Mouse (Mus musculus) heart, embryonic 15.5 days (tissue): ENCODE results near the gene Pglyrp2. TPM values are rescaled to one million over a fixed set of nuclear protein-coding genes. Genes with fewer than 3 reads are reported as not detected.
A peak's percentile ranks its signal among the peaks of the same experiment; 100 is the strongest.

Source experiments
- ATAC-seq: fragments of 200-750 bp; cut with Nextera tagmentation; replicated peaks from 2 replicates; pipeline ENCODE4 v1.8.0; 2017; ENCODE audit warnings: low read depth, moderate TSS enrichment; ENCODE audit not compliant: insufficient number of reproducible peaks, insufficient read depth, low FRiP score
- H3K27ac ChIP-seq: fragments of 300-500 bp; sonication (generic); 2 replicates; pipeline ENCODE4 v1.5.1; 2015; ENCODE audit warnings: mild to moderate bottlenecking, inconsistent platforms
- H3K27me3 ChIP-seq: fragments of 300-500 bp; sonication (generic); 2 replicates; pipeline ENCODE4 v1.6.1; 2015; ENCODE audit warnings: inconsistent platforms
- H3K36me3 ChIP-seq: fragments of 300-500 bp; sonication (generic); 2 replicates; pipeline ENCODE4 v1.6.1; 2015; ENCODE audit warnings: mild to moderate bottlenecking, inconsistent platforms
- H3K4me1 ChIP-seq: fragments of 300-500 bp; sonication (generic); replicated peaks from 2 replicates; pipeline ENCODE4 v1.6.1; 2015; ENCODE audit warnings: inconsistent platforms
- H3K4me2 ChIP-seq: fragments of 300-500 bp; sonication (generic); 2 replicates; pipeline ENCODE4 v1.6.1; 2015; ENCODE audit warnings: inconsistent platforms, mild to moderate bottlenecking, moderate library complexity
- H3K4me3 ChIP-seq: fragments of 300-500 bp; sonication (generic); 2 replicates; pipeline ENCODE4 v1.5.1; 2015; ENCODE audit warnings: mild to moderate bottlenecking, inconsistent platforms
- H3K9ac ChIP-seq: fragments of 300-500 bp; sonication (generic); 2 replicates; pipeline ENCODE4 v1.6.1; 2015; ENCODE audit warnings: mild to moderate bottlenecking, inconsistent platforms
- H3K9me3 ChIP-seq: fragments of 300-500 bp; sonication (generic); replicated peaks from 2 replicates; pipeline ENCODE4 v1.6.1; 2016; ENCODE audit warnings: inconsistent platforms
- WGBS: fragments of 180-500 bp; shearing (Covaris S2); methylation state at CpG from one replicate; pipeline ENCODE4 v1.1.7; 2015; ENCODE audit warnings: mixed read lengths; 5-methylcytosine and 5-hydroxymethylcytosine counted together
- polyA plus RNA-seq: library from polyadenylated mRNA; unstranded; fragments of >200 nt; fragmentation: Nextera tagmentation; extraction: Ambion mirVana; gene quantifications from 2 replicates; pipeline ENCODE4 v1.2.1, GENCODE M21; 2015

Pglyrp2 gene
- polyA plus RNA-seq, 1 experiment from 2014 or later, result 0.30 TPM

GRCm38 (mm10) chr17:32437106-32437505 is 13.1 kb upstream of the Pglyrp2 start:
- no peak for ATAC-seq
- H3K4me3 ChIP-seq, result no peak overlapping the region
- H3K4me2 ChIP-seq, result no peak overlapping the region
- no peak overlapping the region for H3K9ac ChIP-seq
- H3K4me1 ChIP-seq, result no peaks in the 10 kb centered on the region
- peaks cover 3% of the 10 kb centered on the region; the same call in 1 of the 2 replicates for H3K27me3 ChIP-seq
- WGBS, result 90% methylated on average over 4 of the region's 4 CpGs
- H3K9me3 ChIP-seq, result no peaks in the 10 kb centered on the region
- H3K27ac ChIP-seq, result no peak overlapping the region
- no peaks in the 10 kb centered on the region for H3K36me3 ChIP-seq

- H3K9me3 ChIP-seq, result no peaks in the 10 kb centered on the region
- no peak overlapping the region for H3K27ac ChIP-seq
- peaks cover 3% of the 10 kb centered on the region; the same call in 1 of the 2 replicates for H3K27me3 ChIP-seq
- H3K4me2 ChIP-seq, result no peak overlapping the region
- no peaks in the 10 kb centered on the region for H3K36me3 ChIP-seq
- no peak overlapping the region for H3K9ac ChIP-seq
- H3K4me3 ChIP-seq, result no peak overlapping the region
- ATAC-seq, result no peak
- 61% methylated on average over 5 of the region's 5 CpGs for WGBS
- H3K4me1 ChIP-seq, result no peaks in the 10 kb centered on the region
These were observed 11.2 kb upstream of the Pglyrp2 start for GRCm38 (mm10) chr17:32435151-32435550.

DNA sequence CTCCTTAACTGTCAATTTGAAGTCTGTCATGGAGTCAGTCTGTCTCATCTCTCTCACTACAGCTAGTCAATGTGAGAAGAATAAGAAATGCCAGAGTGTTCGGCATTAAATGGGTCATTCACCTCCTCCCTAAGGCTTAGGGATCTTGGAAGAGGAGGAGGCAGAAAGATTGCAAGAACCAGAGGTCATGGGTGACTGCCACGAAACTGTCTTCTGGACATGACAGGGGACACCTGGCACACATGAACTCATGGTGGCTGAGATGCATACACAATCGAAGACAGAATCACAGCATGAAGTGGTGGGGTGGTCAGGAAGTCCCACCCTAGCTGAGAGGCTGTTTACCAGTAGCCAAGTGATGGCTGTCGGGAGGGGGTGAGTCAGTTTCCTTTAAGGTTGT is 10.4 kb upstream of the Pglyrp2 start:
- H3K27ac ChIP-seq, result no peak overlapping the region
- no peaks in the 10 kb centered on the region for H3K9me3 ChIP-seq
- no peaks in the 10 kb centered on the region for H3K4me1 ChIP-seq
- H3K36me3 ChIP-seq, result no peaks in the 10 kb centered on the region
- H3K9ac ChIP-seq, result no peak overlapping the region
- H3K4me3 ChIP-seq, result no peak overlapping the region
- no peak overlapping the region for H3K4me2 ChIP-seq
- no peak for ATAC-seq
- WGBS, result 56% methylated on average over 4 of the region's 4 CpGs
- H3K27me3 ChIP-seq, result peaks cover 3% of the 10 kb centered on the region; the same call in 1 of the 2 replicates

DNA sequence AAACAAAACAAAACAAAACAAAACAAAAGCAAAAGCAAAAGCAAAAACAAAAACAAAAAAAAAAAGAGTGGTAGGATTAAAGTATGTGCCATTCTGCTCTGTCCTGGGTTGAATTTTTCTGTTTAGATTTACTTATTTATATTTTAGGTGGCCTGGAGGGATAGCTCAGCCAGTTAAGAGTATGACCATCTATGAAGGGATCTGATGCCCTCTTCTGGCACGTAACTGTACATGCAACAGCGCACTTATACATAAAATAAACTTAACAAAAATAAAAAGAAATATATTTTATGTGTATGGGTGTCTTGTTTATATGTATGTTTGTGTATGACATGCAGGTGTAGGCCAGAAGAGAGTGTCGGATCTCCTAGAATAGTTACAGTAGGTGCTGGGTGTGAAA is 8.0 kb upstream of the Pglyrp2 start:
- Histone ChIP-seq H3K27ac (no peak overlapping the region), H3K4me3 (no peak overlapping the region), H3K4me1 (no peaks in the 10 kb centered on the region), H3K36me3 (no peaks in the 10 kb centered on the region), H3K9me3 (no peaks in the 10 kb centered on the region), H3K9ac (no peak overlapping the region), H3K4me2 (no peak overlapping the region), H3K27me3 (peaks cover 5% of the 10 kb centered on the region)
- ATAC-seq, result no peak
- WGBS, result 53% methylated on average over 3 of the region's 3 CpGs

- no peaks in the 10 kb centered on the region for H3K9me3 ChIP-seq
- no peaks in the 10 kb centered on the region for H3K4me1 ChIP-seq
- ATAC-seq, result no peak
- no peak overlapping the region for H3K9ac ChIP-seq
- H3K4me2 ChIP-seq, result no peak overlapping the region
- H3K4me3 ChIP-seq, result no peak overlapping the region
- no peaks in the 10 kb centered on the region for H3K36me3 ChIP-seq
- H3K27me3 ChIP-seq, result peaks cover 8% of the 10 kb centered on the region
- no peak overlapping the region for H3K27ac ChIP-seq
These were observed 2.6 kb upstream of the Pglyrp2 start for GRCm38 (mm10) chr17:32426610-32427009.

DNA sequence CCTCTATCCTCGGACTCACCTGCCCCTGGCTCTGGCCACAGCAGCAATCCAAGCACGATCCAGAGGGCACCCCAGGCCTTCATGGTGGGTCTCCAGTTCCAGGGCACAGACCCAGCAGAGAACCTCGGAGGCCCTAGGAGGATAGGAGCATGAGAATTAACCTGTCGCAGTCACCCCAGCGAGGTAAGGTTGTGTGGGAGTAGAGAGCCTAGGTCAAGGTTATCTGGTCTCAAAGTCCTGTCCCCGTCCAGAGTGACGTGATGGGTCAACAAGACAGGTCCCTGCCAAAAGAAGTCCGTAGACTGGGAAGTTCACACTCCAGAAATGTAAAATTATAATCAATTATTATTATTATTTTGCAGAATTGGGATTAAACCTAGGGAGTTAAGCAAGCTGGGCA is 3.2 kb downstream of the Pglyrp2 start:
- Histone ChIP-seq H3K9ac (no peak overlapping the region), H3K27ac (no peak overlapping the region), H3K9me3 (no peaks in the 10 kb centered on the region), H3K4me3 (no peak overlapping the region), H3K4me2 (no peak overlapping the region), H3K27me3 (peaks cover 9% of the 10 kb centered on the region), H3K36me3 (no peaks in the 10 kb centered on the region), H3K4me1 (no peaks in the 10 kb centered on the region)
- ATAC-seq, result no peak
- WGBS, result 73% methylated on average over 8 of the region's 8 CpGs

DNA sequence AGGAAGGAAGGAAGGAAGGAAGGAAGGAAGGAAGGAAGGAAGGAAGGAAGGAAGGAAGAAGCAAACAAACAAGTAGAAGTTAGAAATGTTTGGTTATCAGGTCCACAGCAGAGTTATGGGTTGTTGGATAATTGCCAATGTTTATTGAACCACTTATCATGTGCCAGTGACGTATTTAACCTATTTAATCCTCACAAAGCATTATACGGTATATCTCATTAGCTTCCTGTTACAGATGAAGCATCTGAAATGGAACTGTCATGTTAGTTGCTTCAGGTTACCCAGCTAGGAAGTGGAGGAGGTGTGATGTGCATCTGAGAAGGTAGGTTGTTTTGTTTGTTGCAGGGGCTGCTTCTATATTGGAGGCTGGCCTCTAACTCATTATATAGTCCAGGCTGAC is 4.0 kb downstream of the Pglyrp2 start:
- 60% methylated on average over 2 of the region's 2 CpGs for WGBS
- ATAC-seq, result no peak
- Histone ChIP-seq H3K27me3 (peaks cover 17% of the 10 kb centered on the region), H3K9me3 (no peaks in the 10 kb centered on the region), H3K4me2 (no peak overlapping the region), H3K36me3 (no peaks in the 10 kb centered on the region), H3K4me3 (no peak overlapping the region), H3K27ac (no peak overlapping the region), H3K9ac (no peak overlapping the region), H3K4me1 (no peaks in the 10 kb centered on the region)

DNA sequence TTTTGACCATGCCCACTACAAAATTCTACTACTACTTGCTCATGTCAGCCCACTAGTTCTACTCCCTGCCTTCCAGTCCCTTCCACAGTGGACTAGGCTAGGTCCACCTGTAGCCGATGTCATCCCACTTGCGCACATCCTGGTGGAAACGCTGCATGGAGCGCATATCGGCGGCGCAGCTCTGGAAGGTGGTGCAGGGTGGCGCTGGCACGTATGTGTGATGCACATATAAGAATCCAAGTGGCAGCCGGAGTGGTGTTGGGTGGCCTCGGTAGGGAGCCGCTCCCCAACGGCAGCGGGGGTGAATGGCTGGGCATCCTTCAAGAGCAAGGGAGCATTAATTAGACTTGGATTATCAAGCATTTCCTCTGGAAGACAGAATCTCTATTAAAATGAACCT is 7.2 kb downstream of the Pglyrp2 start:
- Histone ChIP-seq H3K36me3 (no peaks in the 10 kb centered on the region), H3K4me3 (no peak overlapping the region), H3K27ac (no peak overlapping the region), H3K4me2 (no peak overlapping the region), H3K4me1 (no peaks in the 10 kb centered on the region), H3K9me3 (no peaks in the 10 kb centered on the region), H3K9ac (no peak overlapping the region), H3K27me3 (peaks cover 28% of the 10 kb centered on the region)
- no peak for ATAC-seq
- WGBS, result 92% methylated on average over 14 of the region's 14 CpGs

DNA sequence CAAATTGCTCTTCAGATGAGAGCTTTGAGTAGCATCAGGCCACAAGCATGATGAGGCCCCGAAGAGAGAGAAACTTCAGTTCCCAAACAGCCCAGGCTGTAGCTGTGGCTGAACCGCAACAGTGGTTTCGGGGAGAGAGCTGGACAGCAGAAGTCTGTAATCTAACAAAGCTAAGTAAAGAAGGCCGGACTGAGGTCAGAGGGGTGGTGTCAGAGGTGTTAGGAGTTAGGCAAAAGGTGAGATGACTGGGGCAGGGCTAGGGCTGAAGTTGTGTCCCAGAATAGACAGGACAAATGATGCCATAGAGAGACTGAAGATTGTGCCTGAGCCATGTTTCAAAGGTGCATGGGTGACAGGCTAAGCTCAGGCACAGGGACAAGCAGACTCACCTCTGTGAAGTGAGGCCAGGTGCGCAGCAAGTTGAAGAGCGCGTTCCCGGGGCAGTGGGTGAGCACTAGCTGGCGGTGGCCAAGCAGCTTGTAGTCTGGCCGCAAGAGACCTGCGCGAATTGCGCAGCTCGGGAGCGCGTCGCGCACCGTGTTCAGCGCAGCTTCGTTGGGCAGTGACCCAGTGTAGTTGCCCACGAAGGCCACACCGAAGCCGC is 8.4 kb downstream of the Pglyrp2 start:
- ATAC-seq, result no peak
- WGBS, result 32% methylated on average over 24 of the region's 24 CpGs
- Histone ChIP-seq H3K9me3 (no peaks in the 10 kb centered on the region), H3K4me1 (no peaks in the 10 kb centered on the region), H3K4me3 (0 out of 2 replicates have a peak overlapping the region, but pooled peaks have one; percentile 6), H3K27me3 (peaks cover 28% of the 10 kb centered on the region), H3K27ac (no peak overlapping the region), H3K9ac (no peak overlapping the region), H3K4me2 (peak overlapping the region; percentile 35; the same call in 1 of the 2 replicates), H3K36me3 (no peaks in the 10 kb centered on the region)

- Histone ChIP-seq H3K9me3 (no peaks in the 10 kb centered on the region), H3K27me3 (peaks cover 27% of the 10 kb centered on the region), H3K4me1 (no peaks in the 10 kb centered on the region), H3K27ac (no peak overlapping the region), H3K36me3 (no peaks in the 10 kb centered on the region), H3K4me2 (no peak overlapping the region), H3K4me3 (no peak overlapping the region), H3K9ac (no peak overlapping the region)
- WGBS, result 76% methylated on average over 6 of the region's 6 CpGs
- no peak for ATAC-seq
These were observed 12.1 kb downstream of the Pglyrp2 start for GRCm38 (mm10) chr17:32411898-32412297.

DNA sequence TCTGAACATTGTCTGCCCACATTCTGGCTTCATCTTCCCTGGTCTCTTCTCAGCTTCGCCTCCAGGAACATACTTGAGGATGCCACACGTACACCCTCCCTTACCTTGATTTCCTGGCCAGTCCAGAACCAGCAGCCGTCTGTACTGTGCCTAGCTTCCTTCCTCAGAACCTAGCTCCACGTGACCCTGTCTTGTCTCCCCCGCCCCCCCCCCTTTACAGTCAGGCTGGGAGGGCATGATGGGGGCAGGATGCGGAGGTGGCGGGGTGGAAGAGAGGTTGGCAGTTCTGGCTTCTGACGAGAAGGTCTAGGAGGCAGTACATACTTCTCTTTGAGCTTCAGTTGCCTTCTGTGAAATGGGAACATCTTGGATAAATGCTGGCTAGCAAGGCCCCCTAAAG is 20.6 kb downstream of the Pglyrp2 start, which contains the start of gene Rasal3:
Rasal3 (minus strand) TSS at position 167 of the 400 bp plus-strand sequence.
- no peaks in the 10 kb centered on the region for H3K9me3 ChIP-seq
- H3K27ac ChIP-seq, result no peak within 1 kb of the TSS
- H3K4me1 ChIP-seq, result no peaks in the 10 kb centered on the region
- H3K36me3 ChIP-seq, result no peaks in the 10 kb centered on the region
- peak within 1 kb of the TSS; percentile 25 for H3K4me3 ChIP-seq
- WGBS, result 64% methylated on average over 8 of the region's 8 CpGs
- no peak; the same call in 1 of the 2 replicates for ATAC-seq
- H3K4me2 ChIP-seq, result no peak within 1 kb of the TSS
- H3K9ac ChIP-seq, result 0 out of 2 replicates have a peak within 1 kb of the TSS, but pooled peaks have one; percentile 2
- peaks cover 17% of the 10 kb centered on the region for H3K27me3 ChIP-seq

- no peak for ATAC-seq
- 67% methylated on average over 11 of the region's 11 CpGs for WGBS
- Histone ChIP-seq H3K4me3 (peak overlapping the region; percentile 25), H3K4me2 (no peak overlapping the region), H3K4me1 (no peaks in the 10 kb centered on the region), H3K9me3 (no peaks in the 10 kb centered on the region), H3K27me3 (peaks cover 23% of the 10 kb centered on the region), H3K9ac (0 out of 2 replicates have a peak overlapping the region, but pooled peaks have one; percentile 2), H3K27ac (no peak overlapping the region), H3K36me3 (no peaks in the 10 kb centered on the region)
These were observed 21.2 kb downstream of the Pglyrp2 start for GRCm38 (mm10) chr17:32402779-32403157.
